Mouse (Mus musculus): ENCODE measurements around the gene St3gal2.

DNA sequence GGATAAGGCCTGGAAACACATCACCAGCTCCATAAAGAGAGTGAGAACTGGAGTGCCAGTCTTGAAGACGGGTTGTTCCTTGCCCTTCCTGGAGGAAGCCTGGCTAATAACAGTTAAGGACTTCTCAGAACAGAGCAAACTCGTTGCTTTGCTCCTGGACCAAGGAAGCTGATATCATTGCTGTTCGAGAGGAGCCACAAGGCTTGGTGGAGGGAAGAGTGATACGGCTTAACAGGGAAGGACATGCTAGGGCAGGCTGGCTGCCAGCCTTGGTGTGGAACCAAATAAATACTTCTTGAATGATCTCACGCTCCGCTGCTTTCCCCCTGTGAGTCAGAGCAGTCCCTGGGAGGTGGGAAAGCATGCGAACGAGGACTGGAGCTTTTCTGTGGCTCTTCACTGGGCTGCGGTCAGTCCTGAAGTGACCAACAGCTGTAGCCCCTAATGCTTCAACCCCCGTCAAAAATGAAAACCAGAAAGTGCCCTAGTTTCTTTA is 21.8 kb downstream of the St3gal2 start:
- no peak for TF ChIP-seq CTCF (IDR thresholded peaks at IDR 0.05; ENCODE audit: low read depth)
- no peak for TF ChIP-seq EP300 (IDR thresholded peaks at IDR 0.05; ENCODE audit: low read depth)
